Mouse (Mus musculus) cortical plate, adult 2 months (tissue): Measurements from ENCODE around the gene Tchp.

Experiments
- CTCF ChIP-seq: fragments of 200-500 bp; IDR thresholded peaks from 2 replicates; pipeline ENCODE4 v1.5.1; 2011; ENCODE audit warnings: mild to moderate bottlenecking, control low read depth, low read length; ENCODE audit not compliant: insufficient read depth; ENCODE audit errors: extremely low read depth
- POLR2A ChIP-seq: fragments of 200-500 bp; IDR thresholded peaks from 2 replicates; pipeline ENCODE4 v1.6.1; 2011; ENCODE audit warnings: mild to moderate bottlenecking, low read length, control low read depth; ENCODE audit not compliant: insufficient read depth; ENCODE audit errors: extremely low read depth

DNA sequence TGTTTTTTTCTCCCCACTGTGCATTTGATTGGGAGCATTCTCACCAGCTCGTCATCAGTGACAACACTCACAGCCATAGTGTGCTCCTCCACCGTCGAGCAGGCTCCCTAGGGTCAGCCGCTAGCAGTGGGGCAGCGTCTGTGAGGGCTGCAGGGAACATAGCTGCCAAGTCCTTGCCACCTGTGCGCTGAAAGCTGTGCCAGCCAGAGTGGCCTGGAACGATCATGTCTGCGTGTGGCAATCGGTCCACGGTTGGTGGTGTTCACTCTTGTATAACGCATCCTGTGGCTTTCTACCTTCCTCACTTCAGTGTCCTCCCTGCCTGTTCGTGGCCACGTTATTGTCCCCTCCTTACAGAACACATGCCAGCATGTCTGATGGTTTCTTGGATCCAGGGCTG lies 10.9 kb downstream of the Tchp start:
- TF ChIP-seq CTCF (no peak), POLR2A (no peak)
